Mouse (Mus musculus): Measurements from ENCODE around the gene Dmd.
"Not testable (repeated sequence)": the region's sequence is repeated elsewhere in the genome, so short reads cannot be mapped to it uniquely, and the experiment has no call there.

Dmd gene

DNA sequence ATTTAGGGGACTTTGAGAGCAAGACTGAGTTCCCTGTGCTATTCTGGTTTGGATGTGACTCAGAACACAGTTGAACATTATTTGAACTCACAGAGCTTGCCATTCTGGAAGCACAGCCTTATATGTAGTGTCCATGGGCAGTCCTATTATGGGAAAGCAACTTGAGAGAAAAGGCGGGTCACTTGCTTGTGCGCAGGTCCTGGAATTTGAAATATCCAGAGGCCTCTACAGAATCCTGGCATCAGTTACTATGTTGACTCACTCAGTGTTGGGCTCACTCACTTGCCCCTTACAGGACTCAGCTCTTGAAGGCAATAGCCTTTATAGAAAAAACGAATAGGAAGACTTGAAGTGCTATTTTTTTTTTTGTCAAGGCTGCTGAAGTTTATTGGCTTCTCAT is at the start of gene Dmd:
Dmd (plus strand) TSS at position 241 of the 400 bp plus-strand sequence.
- DNase-seq, result no peak

DNA sequence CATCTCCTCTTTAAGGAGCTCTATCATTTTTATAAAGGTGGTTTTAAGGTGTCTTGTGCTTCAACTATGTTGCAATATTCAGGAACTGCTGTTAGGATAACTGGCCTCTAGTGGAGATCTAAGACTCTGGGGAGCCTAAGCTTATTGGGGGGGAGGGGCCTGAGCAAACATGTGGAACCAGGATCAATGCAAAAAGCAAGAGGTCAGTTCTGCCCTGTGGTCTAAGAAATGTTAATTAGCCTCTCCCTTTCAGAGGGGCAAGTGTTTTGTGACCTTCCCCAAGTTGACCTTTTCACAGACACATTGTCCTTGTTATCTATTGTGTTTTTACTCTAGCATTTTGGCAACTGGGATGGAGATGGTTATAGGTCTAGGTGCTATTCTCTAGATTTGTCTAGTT is 47.2 kb upstream of the Dmd start:
- no peak for DNase-seq

DNA sequence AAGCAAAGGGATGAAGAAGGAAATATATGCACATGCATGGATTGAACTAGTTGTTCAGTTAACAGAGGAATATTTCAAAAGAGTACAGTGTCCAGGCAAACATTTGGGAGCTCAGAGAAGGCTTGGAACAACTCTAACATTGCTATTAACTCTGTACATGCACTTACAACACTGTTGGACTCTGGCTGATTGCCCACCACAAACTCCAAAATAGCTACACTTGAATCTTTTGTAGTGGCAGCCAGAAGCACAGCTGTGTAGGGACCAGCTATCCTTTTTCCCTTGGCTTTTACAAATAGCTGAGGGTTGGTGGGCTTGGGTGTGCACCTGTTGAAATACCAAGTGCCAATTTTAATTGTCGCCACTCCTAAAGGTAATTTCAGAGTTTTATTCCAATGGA is 39.0 kb downstream of the Dmd start:
- no peak for DNase-seq

DNA sequence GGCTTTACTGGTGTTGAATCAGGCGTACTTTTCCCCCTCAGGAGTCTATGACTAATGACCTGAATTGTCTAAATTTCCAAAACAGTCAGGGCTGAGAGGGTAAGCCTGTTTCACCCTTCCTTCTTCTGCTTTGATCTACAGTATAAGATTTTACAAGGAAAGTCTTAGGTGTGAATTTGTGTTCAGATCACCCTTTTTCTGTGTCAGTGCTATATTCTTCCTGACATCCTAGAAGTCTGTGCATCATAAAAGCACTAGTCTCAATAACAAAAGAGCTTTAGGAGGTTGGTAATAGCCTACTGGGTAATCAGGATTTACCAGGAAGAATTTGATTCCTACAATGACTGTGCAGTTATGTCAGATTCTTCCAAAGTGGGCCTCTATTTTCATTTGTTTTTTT is 101.5 kb downstream of the Dmd start:
- no peak for DNase-seq

DNA sequence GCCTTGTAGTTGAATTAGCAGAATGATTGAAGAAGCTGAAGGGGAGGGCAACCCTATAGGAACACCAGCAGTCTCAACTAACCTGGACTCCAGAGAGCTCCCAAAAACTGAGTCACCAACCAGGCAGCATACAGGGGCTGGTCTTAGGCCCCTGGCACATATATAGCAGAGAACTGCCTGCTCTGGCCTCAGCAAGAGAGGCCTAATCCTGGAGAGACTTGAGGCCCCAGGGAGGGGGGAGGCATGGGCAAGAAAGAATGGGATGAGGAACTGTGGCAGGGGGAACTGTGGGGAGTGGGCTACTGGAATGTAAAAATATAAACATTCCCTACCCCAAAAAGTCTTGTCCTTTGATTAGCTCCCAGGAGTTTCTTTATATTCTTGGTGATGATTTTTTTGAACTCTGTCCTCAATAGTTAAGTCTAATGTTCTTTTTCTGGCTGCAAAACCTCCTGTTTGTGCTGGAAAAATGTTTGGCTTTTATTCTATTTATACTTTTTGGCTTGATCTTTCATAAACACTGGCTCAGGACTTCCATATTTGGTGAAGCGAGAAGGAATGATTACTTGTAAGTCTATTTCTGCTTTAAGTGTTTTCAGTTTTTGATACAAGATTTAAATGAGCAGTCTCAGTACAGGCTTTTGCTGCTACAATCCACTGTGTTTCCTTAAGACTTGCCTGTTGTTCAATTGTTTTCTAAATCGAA is 167.7 kb downstream of the Dmd start:
- no peak for DNase-seq

DNA sequence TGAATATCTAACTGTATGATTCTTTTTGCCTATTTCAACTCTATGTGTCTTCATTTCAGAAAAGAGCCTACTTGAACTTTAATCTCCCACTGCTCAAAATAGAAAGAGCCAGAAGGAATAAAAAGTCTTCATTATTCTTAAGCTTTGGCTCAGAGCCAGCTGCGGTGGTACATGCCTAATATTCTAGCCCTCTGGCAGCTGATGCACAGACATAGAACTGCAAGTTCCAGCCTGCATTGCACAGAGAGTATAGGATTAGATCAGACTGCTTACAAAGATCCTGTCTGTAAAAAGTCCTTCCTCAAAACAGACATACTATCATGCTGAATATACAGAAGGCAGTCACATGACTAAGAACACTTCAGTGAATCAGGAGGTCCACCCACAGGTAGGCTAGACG is 168.5 kb downstream of the Dmd start:
- DNase-seq, result no peak

DNA sequence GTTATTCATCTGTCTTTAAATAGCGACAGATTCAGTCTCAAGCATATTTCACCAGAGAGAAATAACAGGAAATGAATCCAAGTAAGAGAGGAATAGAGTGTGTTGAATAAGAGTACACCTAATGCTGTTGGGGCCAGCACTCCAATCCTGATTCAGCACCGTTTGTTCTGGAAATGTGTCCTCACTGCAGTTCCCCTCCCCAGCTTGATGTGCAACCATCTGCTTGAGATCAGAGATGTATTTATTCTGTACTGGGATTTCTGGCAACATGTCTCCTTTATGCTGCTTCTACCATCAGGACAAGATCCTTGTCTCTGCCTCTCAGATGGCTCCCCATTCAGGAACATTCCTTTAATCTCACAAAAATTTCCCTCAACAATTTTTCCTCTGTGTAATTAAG is 271.9 kb downstream of the Dmd start:
- DNase-seq, result no peak

DNA sequence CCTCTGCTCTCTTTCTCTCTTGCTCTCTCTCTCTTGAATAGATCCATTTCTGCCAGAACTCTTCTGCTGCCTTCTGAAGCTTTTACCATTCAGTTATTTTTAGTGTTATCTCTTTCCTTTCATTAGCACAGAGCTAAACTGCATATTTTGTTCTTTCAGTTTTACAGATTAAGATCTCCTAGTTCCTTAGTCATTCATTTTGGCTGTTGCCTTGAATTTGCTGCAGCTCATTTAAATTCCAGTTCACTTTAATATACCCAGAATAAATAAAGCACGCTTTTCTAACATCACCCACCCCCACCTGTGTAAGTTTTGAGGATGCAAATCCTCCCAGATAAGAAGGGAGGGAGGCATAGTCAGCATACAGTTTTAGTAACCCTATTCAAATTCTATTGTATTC is 272.4 kb downstream of the Dmd start:
- no peak for DNase-seq

DNA sequence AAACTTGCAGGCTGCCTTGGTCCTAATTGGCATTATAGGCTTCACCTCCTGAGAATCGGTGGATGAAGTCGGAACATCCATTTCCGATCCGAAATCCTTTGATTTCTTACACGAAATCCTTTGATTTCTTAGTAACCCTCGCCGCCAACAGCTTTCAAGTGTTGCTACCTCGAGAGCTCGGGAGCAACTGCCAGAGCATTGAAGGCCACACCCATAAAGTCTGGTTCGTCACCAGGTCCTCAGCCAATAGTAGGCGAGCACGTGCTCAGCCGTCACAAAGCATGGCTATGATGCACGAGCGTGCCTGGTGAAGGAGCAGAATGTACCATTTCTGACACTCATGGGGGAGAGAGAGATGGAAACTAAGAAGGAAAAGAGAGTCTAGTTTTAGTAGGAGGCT is 538.9 kb downstream of the Dmd start, which contains the start of gene Tsga8:
Tsga8 (minus strand) TSS at position 327 of the 400 bp plus-strand sequence.
- no peak for DNase-seq

DNA sequence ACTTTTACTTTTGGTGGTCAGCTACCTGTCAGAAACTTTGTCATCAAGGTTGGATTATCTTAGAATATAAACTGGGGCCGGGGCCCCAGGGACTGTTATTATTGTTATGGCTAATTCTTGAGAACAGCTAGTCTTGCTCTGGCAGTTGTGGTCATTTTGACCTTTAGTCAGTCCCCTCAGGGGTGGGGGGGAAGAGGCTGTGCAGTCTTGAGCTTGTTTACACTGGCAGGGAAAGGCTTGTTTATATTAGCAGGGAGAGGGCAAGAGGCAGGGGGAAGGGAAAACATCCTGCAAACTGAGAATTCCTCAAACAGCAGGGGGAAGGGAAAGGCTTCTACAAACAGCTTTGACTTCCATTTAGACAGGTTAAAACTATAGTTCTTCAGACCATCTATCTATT is 726.3 kb downstream of the Dmd start:
- DNase-seq, result no peak

DNA sequence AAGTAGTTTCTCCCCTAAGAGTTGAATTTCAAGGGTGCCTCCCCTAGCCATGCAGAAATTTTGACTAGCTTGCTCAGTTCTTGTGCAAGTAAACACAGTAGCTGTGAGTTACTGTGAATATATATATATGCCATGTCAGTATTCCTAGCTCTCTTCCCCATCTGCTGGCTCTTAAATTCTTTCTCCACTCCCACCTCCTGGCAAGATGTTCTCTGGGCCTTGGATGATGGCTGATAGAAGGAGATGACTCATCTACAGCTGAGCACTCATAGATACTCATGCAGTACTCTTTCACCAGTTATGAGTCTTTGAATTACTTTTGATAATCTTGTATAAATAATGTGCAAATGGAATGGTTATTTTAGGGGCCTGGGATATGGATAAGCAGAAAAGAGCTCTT is 737.9 kb downstream of the Dmd start:
- no peak for DNase-seq

DNA sequence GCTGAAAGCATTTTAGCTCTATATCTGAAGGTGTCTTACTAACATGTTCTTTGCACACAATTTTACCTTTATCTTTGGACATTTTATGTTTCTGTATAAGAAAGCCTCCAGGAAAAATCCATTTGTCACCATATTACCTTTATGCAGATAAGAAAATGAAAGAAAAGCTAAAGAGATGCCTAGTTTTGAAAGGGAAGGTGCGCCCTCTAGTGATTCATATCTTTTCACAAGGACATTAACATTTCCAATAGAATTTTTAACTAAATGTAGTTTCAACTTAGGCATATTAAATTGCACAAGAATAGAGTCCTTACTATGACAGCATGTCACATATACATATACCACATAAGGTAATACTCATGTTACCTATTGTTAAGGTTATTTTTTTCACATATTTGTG is 791.9 kb downstream of the Dmd start:
- DNase-seq, result no peak

DNA sequence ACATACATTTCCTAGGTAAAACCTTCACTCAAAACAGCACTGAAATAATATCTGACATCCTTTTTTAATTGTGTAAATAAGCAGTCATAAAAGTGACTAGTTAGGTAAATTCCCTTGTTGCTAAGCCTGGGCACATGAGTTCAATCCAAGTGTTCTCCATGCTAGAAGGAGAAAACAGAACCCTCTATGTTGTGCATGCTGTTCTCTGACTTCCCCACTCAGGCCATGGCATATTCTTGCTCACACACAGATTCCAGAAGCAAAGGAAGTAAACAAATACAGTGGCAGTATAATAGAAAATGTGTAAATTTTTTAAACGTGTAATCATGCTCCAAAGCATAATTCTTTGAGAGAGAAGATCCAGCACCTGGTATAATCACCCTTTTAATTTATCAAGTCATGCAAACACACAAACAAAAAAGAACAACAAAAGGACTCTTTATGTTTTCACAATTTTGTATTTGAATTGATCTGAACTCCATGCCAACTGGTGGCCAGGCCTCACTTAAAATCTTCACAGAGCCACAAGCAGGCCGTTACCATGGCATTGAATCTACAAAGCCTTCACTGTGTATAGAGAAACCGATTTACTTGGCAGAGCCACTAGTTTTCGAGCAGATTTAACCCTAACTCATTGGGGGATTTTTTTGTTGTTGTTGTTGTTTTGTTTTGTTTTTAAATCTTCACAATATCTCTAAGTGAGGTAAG is 797.8 kb downstream of the Dmd start:
- no peak for DNase-seq

DNA sequence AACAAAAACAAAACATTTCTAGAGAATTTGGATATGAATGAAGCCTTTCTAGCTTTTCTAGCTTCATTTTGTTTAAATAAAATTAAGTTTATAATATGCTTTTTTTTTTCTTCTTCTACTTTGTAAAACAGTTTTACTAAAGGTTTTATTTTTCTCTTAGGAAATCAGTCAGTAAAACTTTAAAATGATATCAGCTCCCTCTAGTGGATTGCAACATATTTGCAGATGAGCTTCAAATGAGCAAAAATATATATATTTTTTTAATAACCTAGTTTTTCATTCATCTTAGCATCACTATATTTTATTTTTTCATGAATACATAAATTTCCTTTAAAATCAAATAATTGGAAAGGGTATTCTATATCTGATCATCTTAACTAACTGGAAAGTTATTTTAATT is 838.7 kb downstream of the Dmd start:
- DNase-seq, result no peak

DNA sequence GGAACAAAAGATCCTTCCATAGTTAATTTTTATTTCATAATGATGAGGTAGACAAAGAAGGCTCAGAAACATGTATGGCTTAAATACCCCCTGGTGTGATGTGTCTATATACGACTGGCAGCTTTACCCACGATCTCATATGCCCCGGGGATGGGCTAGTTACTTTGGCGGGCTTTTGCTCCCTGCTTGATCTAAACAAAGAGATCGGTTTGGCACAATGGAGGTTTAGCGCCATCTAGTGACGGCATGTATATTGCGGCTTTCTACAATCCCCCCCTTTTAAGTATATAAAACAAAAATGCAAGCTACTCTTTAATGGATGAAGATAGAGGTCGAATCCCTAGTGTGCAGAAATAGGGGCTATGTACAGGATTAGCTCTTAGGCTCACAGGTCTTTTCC is 918.8 kb downstream of the Dmd start:
- not testable (repeated sequence) for DNase-seq

DNA sequence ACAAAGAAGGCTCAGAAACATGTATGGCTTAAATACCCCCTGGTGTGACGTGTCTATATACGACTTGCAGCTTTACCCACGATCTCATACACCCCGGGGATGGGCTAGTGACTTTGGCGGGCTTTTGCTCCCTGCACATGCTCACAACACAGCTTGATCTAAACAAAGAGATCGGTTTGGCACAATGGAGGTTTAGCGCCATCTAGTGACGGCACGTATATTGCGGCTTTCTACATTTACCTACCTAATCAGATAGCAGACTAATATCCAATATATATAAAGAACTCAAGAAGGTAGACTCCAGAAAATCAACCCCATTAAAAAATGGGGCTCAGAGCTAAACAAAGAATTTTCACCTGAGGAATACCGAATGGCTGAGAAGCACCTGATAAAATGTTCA is 926.7 kb downstream of the Dmd start:
- DNase-seq, result not testable (repeated sequence)

DNA sequence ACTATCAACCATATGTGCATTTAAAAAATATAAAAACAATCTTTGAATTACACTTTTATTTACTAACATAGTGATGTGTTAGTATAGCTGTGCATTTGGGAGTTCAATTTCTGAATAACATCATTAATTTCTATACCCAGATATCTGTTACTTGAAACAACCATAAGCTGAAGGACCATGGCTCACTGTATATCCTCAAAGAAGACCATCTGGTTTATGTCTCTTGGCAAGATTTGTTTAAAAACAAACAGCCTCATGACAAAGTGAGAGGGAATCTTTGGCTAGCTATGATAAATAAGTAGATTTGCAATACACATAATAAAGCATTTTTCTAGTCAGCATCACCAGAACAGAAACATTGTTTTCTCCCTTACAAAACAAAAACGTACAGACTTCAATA is 1027.2 kb downstream of the Dmd start:
- DNase-seq, result no peak

DNA sequence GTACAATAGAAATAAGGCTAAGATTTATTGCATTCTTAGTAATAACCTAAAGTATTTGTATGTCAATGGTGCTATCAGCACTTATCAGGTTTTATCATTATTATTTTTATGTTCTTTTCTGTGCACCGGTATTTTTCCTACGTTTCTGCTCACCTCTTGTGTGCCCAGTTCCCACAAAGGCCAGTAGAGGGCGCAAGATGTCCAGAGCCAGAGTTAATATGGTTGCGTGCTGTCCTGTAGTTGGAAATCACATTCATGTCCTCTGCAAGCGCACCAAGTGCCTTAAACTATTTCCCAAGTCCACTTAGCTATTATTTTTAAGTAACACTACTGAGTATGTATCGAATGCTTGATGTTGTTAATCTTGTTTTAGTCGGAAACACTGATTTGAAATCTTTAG is 1052.6 kb downstream of the Dmd start:
- DNase-seq, result no peak

DNA sequence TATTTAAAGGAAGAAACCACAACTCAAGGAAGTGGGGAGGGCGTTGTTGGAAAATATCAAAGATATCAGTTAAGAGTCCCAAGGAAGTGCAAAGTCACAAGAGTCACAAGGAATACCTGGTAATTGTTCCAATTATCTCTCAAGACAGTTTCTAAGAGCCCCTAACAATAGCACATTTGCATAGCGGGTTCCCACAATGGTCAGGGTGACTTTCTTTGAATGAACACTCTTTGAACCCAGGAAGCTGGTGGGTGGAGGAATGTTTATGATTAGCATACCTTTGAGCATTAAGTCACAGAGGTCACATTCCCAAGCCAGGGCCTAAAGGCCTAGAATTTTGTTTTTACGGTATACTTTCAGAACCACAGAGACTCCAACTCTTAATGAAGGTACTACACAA is 1113.8 kb downstream of the Dmd start:
- not testable (repeated sequence) for DNase-seq

DNA sequence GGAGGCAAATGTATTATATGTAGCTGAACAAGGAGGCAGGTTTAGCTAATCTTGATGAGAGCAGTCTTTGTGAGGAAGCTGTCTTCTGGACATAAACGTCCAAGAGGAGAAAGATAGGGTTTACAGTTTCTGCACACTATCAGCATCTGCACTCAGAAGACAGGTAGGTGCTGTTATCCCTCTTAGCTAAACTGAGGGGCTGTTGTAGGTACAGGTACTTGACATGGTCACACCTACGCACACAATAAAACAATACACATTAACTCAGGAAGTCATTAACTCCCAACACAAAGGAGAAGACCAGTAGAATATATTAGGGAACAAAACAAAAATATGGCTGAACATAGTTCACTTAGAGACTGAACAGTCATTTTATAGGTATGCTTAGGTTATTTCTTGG is 1217.2 kb downstream of the Dmd start:
- DNase-seq, result no peak

DNA sequence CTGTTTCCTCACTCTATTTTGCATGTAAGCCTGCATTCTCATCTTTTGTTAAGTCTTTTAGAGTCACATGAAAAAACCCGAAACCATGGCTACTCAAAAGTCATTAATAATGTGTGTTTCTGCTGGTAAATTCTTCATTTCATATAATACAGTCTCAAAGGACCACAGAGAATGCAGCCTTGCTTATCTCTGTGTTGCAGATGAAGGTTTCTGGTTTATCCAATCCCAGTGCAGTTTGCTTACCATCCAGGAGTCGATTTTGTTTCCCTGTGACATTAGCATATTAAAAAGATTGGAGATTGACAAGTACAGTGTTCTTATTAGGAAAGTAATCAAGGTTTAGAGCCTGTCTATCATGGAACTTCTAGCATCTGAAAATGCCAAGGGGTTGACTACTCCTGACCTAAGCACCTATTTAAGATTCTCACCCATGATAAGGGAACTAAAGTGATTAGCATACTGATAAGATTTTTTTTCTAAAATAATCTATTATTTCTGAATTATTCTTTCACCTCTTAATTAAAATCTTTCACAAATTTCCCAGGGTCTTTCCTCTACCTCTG is 1292.7 kb downstream of the Dmd start:
- DNase-seq, result no peak

DNA sequence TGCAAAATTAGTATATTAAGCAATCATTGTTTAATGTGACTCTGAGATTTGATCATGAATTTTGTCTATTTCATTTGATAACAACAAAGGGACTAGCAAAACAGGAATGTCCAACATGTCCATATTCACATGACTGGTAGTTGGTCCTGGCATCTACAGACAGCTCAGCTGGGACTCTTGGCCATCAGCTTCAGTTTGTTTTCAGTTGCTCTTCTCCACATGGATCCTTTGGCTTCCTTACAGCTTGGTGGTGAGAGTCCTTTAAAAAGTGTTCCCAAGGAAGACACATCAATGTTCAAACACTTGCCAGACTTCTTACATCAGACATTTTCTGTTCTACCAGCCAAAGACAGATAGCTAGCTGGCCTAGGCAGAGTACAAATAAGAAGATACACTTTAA is 1381.9 kb downstream of the Dmd start:
- DNase-seq, result no peak

DNA sequence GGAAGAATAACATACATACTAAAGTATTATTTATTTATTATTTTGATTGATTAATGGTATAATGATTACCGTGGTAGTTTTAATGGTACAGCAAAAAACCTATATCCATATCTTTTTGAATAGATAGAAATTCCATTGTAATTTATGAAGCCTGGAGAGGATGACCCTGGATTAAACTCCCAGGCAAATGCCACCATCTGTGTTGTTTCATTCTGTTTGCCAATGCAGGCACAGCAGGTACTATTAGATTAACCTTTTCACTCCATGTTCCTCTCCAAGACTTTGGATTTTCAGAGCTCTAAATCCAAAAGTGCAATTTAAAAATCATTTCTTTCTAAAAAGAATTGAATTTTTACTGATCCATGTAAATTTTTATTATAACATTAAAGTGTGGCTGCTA is 1383.5 kb downstream of the Dmd start:
- no peak for DNase-seq

DNA sequence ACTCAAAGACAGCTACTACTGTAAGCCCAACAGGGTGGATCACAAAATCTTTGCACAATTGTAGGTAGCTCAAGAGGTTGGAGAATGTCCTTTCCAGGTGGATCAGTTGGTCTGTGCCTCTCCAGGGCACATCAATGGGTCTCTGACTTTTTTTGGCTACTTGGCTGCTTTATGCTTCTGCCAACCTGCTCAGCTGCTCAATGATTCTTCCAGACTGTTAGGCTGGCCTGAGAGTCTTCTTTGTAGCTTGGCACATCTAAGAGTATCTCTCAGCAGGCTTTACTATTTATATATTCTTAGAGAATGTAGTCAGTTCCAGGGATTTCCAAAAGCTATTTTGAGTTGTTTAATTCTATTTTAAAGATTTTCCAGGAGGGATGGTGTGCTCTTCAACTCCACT is 1416.3 kb downstream of the Dmd start:
- DNase-seq, result no peak

DNA sequence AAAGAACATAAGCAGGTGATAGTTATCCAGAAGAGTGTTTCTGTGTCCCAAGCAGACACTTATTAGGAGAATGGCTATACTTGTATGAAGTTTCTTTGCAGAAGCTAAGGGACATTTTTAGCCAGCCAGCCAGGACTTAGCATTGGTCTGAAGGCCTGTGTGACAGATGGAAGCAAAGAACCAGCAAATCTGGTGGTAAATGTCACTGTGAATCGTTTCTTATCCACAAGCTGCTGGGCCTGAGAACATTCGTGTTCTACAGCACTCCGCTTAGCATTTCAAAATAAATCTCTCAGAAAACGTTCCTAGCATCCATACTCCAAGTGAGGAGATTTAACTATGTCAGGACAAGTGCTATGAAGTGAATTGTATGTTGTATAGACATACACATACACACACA is 1486.9 kb downstream of the Dmd start:
- DNase-seq, result no peak

All from thymus, postnatal 14 days (tissue).